Mouse (Mus musculus) cerebellum, adult 9-11 months (tissue): Measurements from ENCODE around the gene Acy3.
A peak's percentile ranks its signal among the peaks of the same experiment; 100 is the strongest.

Experiments used
- DNase-seq: peaks from one replicate; pipeline ENCODE4 v3.0.0; 2022

Acy3 gene

GRCm38 (mm10) chr19:3975866-3976265 is 10.5 kb upstream of the Acy3 start:
- DNase-seq = no peak

DNA sequence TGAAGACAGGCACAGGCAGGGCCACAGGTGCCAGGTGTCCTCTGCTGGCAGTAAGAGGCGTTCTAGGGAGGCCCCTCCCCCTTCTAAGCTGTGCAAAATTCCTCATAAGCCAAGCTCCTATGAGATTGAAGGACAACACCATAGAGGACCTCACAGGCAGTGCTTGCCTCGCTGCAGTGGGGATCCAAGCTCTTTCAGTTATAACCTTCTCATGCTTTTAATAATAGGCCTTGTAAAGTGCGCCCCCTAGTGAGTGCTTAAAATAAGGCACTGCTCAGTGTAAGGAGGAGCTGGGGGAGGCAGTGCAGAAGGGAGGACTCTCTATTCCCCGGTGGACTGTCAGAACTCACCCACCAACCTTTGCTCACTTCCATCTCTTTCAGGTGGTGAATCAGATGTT is 6.1 kb upstream of the Acy3 start:
- peak; percentile 81 for DNase-seq

- DNase-seq = no peak
Observed at GRCm38 (mm10) chr19:3980917-3981316, 5.5 kb upstream of the Acy3 start.

DNA sequence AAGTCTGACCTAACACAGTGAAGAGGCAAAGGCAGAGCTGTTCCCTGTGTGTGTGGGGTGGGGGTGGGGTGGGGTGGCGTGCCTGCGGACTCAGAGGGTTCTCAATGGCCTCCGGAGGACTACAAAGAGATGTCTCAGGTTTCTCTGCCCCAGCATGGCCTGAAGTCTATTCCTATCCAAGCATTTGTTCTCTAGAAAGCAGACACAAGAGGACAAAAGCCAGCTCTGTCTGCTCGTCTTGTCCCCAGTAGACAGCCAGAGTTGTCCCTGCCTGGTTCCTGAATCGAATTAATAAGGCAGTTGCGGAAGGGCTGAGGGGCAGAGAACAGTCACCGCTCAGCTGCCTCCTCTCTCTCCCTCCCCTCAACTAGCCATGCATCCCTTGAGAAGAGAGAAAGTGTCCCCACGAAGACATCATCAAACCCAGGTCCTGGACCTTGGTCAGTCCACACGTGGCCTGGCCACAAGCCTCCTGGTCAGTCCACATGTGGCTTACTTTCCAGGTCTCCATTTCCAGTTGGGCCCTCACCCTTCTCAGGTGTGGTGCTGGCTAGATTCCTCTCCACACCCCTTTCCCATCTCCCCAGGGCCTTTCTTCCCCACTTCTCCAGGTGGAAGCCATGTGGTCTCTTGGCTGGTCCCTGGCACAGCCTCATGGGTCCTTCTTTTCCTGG is 2.7 kb upstream of the Acy3 start:
- no peak for DNase-seq

GRCm38 (mm10) chr19:3985261-3985681 is 1.1 kb upstream of the Acy3 start:
- DNase-seq = no peak

- no peak for DNase-seq
Observed at GRCm38 (mm10) chr19:3988066-3988465, 1.7 kb downstream of the Acy3 start.

GRCm38 (mm10) chr19:3988750-3989149 is 2.4 kb downstream of the Acy3 start:
- DNase-seq = no peak

DNA sequence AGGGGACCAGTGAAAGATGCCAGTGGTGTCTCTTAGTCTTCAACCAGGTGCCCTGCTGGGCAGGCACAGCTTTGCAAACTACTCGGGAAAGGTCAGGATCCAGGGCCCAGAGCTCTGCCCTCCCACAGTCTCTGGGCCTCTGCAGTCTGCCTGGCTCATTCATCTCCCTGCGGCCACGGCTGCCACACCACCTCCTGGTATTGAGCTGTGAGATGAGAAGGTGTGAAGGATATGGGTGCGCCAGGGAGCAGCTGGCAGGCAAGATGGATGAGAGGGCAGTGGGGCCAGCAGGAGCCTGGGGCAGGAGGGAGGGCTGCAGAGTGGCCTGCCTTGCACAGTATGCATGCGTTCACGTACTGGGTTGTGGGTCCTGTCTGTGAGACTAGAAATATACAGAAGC is 4.4 kb downstream of the Acy3 start:
- DNase-seq = no peak

GRCm38 (mm10) chr19:3991562-3991961 is 5.2 kb downstream of the Acy3 start:
- no peak for DNase-seq

GRCm38 (mm10) chr19:3991966-3992365 is 5.6 kb downstream of the Acy3 start:
- no peak for DNase-seq

DNA sequence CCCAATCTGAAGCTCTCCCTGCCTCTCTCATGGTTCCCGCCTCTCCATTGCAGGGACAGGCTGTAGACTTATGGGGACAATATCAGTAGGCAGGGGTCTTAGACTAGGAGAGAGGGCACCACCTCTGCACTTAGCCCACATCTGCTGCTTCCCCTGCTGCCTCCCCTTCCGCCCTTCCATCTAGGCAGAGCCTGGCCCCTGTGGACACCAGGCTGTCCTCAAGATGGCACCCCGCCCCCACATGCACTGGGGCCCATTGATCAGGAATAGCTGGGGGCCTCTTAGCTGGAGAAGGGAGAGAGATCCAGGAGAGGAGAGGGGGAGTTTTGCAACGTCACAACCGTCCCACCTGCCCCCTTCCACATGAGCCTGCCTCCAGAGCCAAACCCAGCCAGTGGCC is 6.0 kb downstream of the Acy3 start, which contains the start of gene Tbx10:
Gene Tbx10 (plus strand): TSS at position 337 of the 400 bp plus-strand sequence.
- DNase-seq = no peak

GRCm38 (mm10) chr19:3994932-3995331 is 8.6 kb downstream of the Acy3 start:
- DNase-seq = no peak

DNA sequence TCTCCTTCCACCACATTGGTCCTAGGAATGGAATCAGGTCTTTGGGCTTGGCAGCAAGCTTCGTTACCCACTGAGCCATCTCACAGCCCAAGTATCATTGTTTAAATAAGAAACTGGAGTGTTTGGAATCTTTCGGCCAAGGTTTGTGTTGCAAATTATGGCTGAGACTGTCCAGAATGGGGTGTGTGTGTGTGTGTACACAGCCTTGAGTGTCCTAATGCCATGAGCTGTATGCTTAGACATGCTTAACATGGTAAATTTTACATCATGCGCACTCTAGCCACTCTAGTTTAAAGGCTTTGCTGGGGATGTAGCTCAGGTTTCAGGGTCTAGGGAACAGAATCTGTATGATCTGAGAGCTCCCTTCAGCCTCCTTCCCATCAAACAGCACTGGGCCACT is 9.1 kb downstream of the Acy3 start:
- no peak for DNase-seq

DNA sequence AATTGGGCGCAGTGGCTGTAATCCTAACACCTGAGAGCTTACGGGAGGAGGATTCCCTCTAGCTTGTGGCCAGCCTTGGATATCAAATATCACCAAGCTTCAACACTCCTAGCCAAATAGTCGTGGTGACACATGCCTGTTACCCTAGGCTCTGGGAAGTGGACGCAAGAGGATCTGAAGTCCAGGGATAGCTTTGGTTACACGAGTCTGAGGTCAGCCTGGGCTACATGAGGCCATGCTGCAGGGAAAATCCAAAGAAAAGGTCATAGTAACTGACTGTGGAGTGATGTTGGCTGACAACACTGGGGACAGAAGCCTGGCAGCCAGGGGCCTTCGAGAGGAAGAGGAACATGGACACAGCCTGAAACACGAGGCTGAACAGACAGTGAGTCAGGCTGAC is 9.7 kb downstream of the Acy3 start:
- no peak for DNase-seq

GRCm38 (mm10) chr19:3996747-3997146 is 10.4 kb downstream of the Acy3 start:
- DNase-seq = no peak

- DNase-seq = no peak
Observed at GRCm38 (mm10) chr19:3997231-3997630, 10.9 kb downstream of the Acy3 start.

- DNase-seq = peak; percentile 54
Observed at GRCm38 (mm10) chr19:3998335-3998734, 12.0 kb downstream of the Acy3 start.

DNA sequence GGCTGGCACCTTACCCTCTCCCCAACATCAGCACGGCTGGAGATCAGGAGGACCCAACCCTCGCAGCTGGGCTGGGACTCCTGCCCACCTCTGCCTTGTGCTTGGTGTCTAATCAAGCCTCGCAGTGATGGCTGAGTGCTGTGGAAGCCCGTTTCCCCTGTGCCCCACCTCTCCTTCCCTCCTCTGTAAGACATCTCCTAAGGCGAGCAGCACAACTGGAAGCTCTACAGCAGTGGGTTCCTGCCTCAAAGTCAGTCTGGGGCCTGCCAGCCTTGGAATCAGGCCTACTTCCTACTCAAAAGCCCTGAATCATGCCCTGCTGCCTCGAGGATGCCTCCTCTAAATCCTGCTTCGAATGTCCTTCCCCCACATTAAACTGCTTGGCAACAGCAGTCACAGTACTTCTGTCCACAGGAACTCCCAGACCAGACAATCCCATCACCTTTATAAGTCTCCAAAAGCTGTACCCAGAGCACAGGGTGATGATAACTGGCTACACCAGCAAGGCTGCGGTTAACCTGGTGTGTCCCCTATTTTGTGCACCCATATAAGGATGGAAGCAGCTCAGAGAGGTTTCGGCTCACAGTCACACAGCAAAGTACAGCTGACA is 12.9 kb downstream of the Acy3 start:
- DNase-seq = peak; percentile 59

GRCm38 (mm10) chr19:4000119-4000900 is 13.9 kb downstream of the Acy3 start, which contains the start of the genes Nudt8 and Gm49405:
Nudt8 (plus strand) TSS chr19:4000580.
Gm49405 (plus strand) TSS chr19:4000626.
- peak; percentile 99 for DNase-seq

DNA sequence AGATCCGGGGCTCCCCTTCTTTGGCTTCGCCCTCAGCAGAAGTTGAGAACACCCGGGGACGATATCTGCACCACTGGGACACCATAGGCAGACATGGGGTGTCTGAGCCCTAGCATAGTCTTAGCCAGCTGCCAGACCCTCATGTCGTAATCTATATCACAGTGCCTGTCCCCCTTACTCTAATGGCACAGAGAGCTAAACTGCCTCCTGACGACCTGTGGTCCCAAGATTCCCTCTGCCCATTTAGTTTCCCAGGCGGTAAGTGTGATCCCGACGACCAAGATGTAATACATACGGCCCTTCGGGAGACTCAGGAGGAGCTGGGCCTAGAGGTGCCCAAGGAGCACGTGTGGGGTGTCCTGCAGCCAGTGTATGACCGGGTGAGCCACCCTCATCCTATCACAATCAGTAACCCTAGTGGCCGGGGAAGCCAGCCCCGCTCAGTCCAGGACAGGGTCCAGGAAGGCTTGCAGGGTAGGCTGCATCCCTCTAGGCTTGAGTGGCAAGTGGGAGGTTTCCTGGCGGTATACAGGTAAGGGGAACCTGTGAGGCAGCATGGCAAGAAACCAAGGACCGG is 14.7 kb downstream of the Acy3 start:
- DNase-seq = peak; percentile 47

GRCm38 (mm10) chr19:4001752-4002151 is 15.4 kb downstream of the Acy3 start:
- peak; percentile 40 for DNase-seq

- DNase-seq = no peak
Observed at GRCm38 (mm10) chr19:4003112-4003511, 16.7 kb downstream of the Acy3 start, which contains the start of gene Doc2g. Doc2g (plus strand) TSS chr19:4003313.

DNA sequence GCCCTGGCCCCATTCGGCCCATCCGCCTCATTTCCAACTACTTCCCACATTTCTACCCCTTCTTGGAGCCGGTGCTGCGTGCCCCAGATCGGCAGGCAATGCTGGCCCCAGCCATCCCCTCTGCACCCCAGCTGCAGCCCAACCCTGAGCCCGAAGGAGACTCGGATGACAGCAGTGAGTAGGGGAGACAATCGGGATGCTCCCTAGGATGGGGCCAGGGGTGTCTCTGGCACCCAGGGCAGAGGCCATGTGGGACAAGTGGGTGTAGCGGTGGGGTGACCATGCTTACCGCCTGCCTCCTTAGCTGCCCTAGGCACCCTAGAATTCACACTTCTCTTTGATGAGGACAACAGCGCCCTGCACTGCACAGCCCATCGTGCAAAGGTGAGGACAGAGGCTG is 17.3 kb downstream of the Acy3 start:
- peak; percentile 32 for DNase-seq
